Mouse (Mus musculus): ENCODE data around the gene Gabra6. TPM values are rescaled to one million over a fixed set of nuclear protein-coding genes. Genes with fewer than 3 reads are reported as not detected.

The Gabra6 gene
- polyA plus RNA-seq, 1 experiment: not detected

DNA sequence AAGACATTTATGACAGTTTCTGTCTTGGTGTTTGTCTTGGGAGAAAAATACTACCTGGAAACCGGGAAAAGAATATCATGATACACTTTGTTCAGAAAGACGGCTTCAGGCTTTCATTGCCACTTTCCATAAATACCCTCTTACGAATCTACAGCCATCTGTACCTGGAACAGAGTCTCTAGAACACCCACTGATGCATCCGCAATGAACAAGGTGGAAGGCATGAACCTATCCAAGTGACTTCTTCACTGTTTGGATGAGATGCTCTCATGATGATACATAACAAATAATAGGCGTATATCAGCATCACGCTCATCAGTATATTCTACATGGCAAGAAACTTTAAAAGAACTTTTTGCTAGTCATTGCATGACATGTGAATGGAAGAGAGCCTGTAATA is 1.8 kb downstream of the Gabra6 start:
- no peaks in the 10 kb centered on the region for H3K79me2 ChIP-seq (ENCODE audit: control insufficient read depth, insufficient read depth)
- TF ChIP-seq MYOD1 (IDR thresholded peaks at IDR 0.05; ENCODE audit: control insufficient read depth, insufficient read length, low read depth) (no peak), MAX (IDR thresholded peaks at IDR 0.05) (no peak), CTCF (IDR thresholded peaks at IDR 0.05; ENCODE audit: control insufficient read depth, insufficient read depth, insufficient read length) (no peak), FOSL1 (IDR thresholded peaks at IDR 0.05; ENCODE audit: insufficient read depth, low read length, poor library complexity, severe bottlenecking) (no peak), USF1 (IDR thresholded peaks at IDR 0.05; ENCODE audit: low read depth) (no peak), CEBPB (IDR thresholded peaks at IDR 0.05; ENCODE audit: low read depth) (no peak), MYOG (IDR thresholded peaks at IDR 0.05; ENCODE audit: control insufficient read depth, extremely low read depth, insufficient read length) (no peak)
- H3K27me3 ChIP-seq (ENCODE audit: control insufficient read depth, insufficient read depth, insufficient read length): no peaks in the 10 kb centered on the region
- H3ac ChIP-seq (ENCODE audit: control insufficient read depth, insufficient read length, low read depth): no peak overlapping the region
- H3K4me3 ChIP-seq (ENCODE audit: insufficient read depth, poor library complexity, severe bottlenecking): no peak overlapping the region
- no peaks in the 10 kb centered on the region for H3K36me3 ChIP-seq (ENCODE audit: control insufficient read depth, insufficient read depth)
- H3K79me3 ChIP-seq (ENCODE audit: low read depth): no peaks in the 10 kb centered on the region

- Histone ChIP-seq H3ac (ENCODE audit: control insufficient read depth, insufficient read length, low read depth) (no peak overlapping the region), H3K4me3 (ENCODE audit: insufficient read depth, poor library complexity, severe bottlenecking) (no peak overlapping the region), H3K27me3 (ENCODE audit: control insufficient read depth, insufficient read depth, insufficient read length) (no peaks in the 10 kb centered on the region), H3K79me2 (ENCODE audit: control insufficient read depth, insufficient read depth) (no peaks in the 10 kb centered on the region), H3K79me3 (ENCODE audit: low read depth) (no peaks in the 10 kb centered on the region), H3K36me3 (ENCODE audit: control insufficient read depth, insufficient read depth) (no peaks in the 10 kb centered on the region)
- TF ChIP-seq MYOG (IDR thresholded peaks at IDR 0.05; ENCODE audit: control insufficient read depth, extremely low read depth, insufficient read length) (no peak), MAX (IDR thresholded peaks at IDR 0.05) (no peak), CEBPB (IDR thresholded peaks at IDR 0.05; ENCODE audit: low read depth) (no peak), USF1 (IDR thresholded peaks at IDR 0.05; ENCODE audit: low read depth) (no peak), CTCF (IDR thresholded peaks at IDR 0.05; ENCODE audit: control insufficient read depth, insufficient read depth, insufficient read length) (no peak), FOSL1 (IDR thresholded peaks at IDR 0.05; ENCODE audit: insufficient read depth, low read length, poor library complexity, severe bottlenecking) (no peak), MYOD1 (IDR thresholded peaks at IDR 0.05; ENCODE audit: control insufficient read depth, insufficient read length, low read depth) (no peak)
Observed at GRCm38 (mm10) chr11:42317985-42318384, 2.9 kb downstream of the Gabra6 start.

DNA sequence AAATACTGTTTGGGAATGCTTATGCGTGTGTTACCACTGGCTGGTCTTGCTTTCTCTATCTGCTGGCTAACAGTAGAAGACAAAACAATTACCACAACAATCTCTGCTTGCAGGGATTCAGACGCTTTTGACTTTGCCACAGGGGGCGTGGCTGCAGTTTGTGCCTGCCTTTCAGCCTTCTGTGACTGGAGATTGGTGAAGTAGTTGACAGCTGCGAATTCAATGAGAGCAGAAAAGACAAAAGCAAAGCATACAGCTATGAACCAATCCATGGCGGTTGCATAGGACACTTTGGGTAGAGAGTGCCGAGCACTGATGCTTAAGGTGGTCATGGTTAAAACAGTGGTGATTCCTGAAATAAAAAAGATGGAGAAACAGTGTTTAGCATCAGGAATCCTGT is 6.0 kb downstream of the Gabra6 start:
- no peak overlapping the region for H3K4me3 ChIP-seq (ENCODE audit: insufficient read depth, poor library complexity, severe bottlenecking)
- H3K79me2 ChIP-seq (ENCODE audit: control insufficient read depth, insufficient read depth): no peaks in the 10 kb centered on the region
- H3ac ChIP-seq (ENCODE audit: control insufficient read depth, insufficient read length, low read depth): no peak overlapping the region
- H3K36me3 ChIP-seq (ENCODE audit: control insufficient read depth, insufficient read depth): no peaks in the 10 kb centered on the region
- TF ChIP-seq USF1 (IDR thresholded peaks at IDR 0.05; ENCODE audit: low read depth) (no peak), MAX (IDR thresholded peaks at IDR 0.05) (no peak), FOSL1 (IDR thresholded peaks at IDR 0.05; ENCODE audit: insufficient read depth, low read length, poor library complexity, severe bottlenecking) (no peak), MYOG (IDR thresholded peaks at IDR 0.05; ENCODE audit: control insufficient read depth, extremely low read depth, insufficient read length) (no peak), CEBPB (IDR thresholded peaks at IDR 0.05; ENCODE audit: low read depth) (no peak), MYOD1 (IDR thresholded peaks at IDR 0.05; ENCODE audit: control insufficient read depth, insufficient read length, low read depth) (no peak), CTCF (IDR thresholded peaks at IDR 0.05; ENCODE audit: control insufficient read depth, insufficient read depth, insufficient read length) (no peak)
- H3K27me3 ChIP-seq (ENCODE audit: control insufficient read depth, insufficient read depth, insufficient read length): no peaks in the 10 kb centered on the region
- H3K79me3 ChIP-seq (ENCODE audit: low read depth): no peaks in the 10 kb centered on the region

GRCm38 (mm10) chr11:42310892-42311291 is 10.0 kb downstream of the Gabra6 start:
- Histone ChIP-seq H3ac (ENCODE audit: control insufficient read depth, insufficient read length, low read depth) (no peak overlapping the region), H3K27me3 (ENCODE audit: control insufficient read depth, insufficient read depth, insufficient read length) (no peaks in the 10 kb centered on the region), H3K79me2 (ENCODE audit: control insufficient read depth, insufficient read depth) (no peaks in the 10 kb centered on the region), H3K36me3 (ENCODE audit: control insufficient read depth, insufficient read depth) (no peaks in the 10 kb centered on the region), H3K79me3 (ENCODE audit: low read depth) (no peaks in the 10 kb centered on the region), H3K4me3 (ENCODE audit: insufficient read depth, poor library complexity, severe bottlenecking) (no peak overlapping the region)
- TF ChIP-seq MAX (IDR thresholded peaks at IDR 0.05) (no peak), FOSL1 (IDR thresholded peaks at IDR 0.05; ENCODE audit: insufficient read depth, low read length, poor library complexity, severe bottlenecking) (no peak), CEBPB (IDR thresholded peaks at IDR 0.05; ENCODE audit: low read depth) (no peak), USF1 (IDR thresholded peaks at IDR 0.05; ENCODE audit: low read depth) (no peak), MYOG (IDR thresholded peaks at IDR 0.05; ENCODE audit: control insufficient read depth, extremely low read depth, insufficient read length) (no peak), CTCF (IDR thresholded peaks at IDR 0.05; ENCODE audit: control insufficient read depth, insufficient read depth, insufficient read length) (no peak), MYOD1 (IDR thresholded peaks at IDR 0.05; ENCODE audit: control insufficient read depth, insufficient read length, low read depth) (no peak)

DNA sequence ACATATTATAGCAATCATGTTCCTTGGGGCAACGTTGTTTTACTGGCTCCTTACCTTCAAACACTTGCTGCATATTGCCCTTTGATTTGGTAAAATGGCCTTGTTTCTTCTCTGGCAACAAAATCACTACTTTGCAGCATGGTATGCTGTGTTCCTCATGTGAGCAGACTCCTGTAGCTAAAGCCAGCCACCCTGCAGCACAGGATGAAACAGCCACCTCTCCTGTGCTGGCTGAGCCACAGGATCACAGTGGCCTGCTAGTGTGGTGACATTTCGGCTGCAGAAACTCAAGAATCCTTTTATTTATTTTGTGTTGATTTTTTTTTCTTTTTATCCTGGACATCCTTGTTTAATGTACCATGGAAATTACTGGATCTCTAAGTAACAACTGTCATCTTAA is 11.8 kb downstream of the Gabra6 start:
- H3K4me3 ChIP-seq (ENCODE audit: insufficient read depth, poor library complexity, severe bottlenecking): no peak overlapping the region
- no peaks in the 10 kb centered on the region for H3K79me3 ChIP-seq (ENCODE audit: low read depth)
- TF ChIP-seq USF1 (IDR thresholded peaks at IDR 0.05; ENCODE audit: low read depth): no peak
- no peak for TF ChIP-seq CTCF (IDR thresholded peaks at IDR 0.05; ENCODE audit: control insufficient read depth, insufficient read depth, insufficient read length)
- TF ChIP-seq MYOG (IDR thresholded peaks at IDR 0.05; ENCODE audit: control insufficient read depth, extremely low read depth, insufficient read length): no peak
- no peak for TF ChIP-seq FOSL1 (IDR thresholded peaks at IDR 0.05; ENCODE audit: insufficient read depth, low read length, poor library complexity, severe bottlenecking)
- no peak for TF ChIP-seq MYOD1 (IDR thresholded peaks at IDR 0.05; ENCODE audit: control insufficient read depth, insufficient read length, low read depth)
- no peaks in the 10 kb centered on the region for H3K27me3 ChIP-seq (ENCODE audit: control insufficient read depth, insufficient read depth, insufficient read length)
- no peaks in the 10 kb centered on the region for H3K79me2 ChIP-seq (ENCODE audit: control insufficient read depth, insufficient read depth)
- no peaks in the 10 kb centered on the region for H3K36me3 ChIP-seq (ENCODE audit: control insufficient read depth, insufficient read depth)
- no peak overlapping the region for H3ac ChIP-seq (ENCODE audit: control insufficient read depth, insufficient read length, low read depth)

DNA sequence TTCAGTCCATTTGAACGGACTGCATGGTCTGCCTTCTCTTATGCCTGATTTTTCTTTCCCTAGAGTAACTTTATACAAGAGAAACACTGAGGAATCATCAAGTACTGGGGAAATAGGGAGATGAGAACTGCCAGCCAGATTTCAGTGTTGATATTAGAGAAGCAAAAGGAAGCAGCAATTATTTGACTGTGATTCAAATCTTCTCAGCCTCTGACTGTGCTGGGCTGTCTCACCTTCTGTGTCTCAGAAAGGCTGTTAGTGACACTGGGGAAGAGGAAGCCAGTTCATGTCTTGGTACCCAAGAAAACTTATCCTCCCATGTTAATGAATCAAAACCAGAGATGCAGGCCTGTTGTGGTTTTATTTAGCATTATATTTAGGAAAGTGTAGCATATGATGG is 14.8 kb downstream of the Gabra6 start:
- no peak for TF ChIP-seq USF1 (IDR thresholded peaks at IDR 0.05; ENCODE audit: low read depth)
- no peak for TF ChIP-seq MYOG (IDR thresholded peaks at IDR 0.05; ENCODE audit: control insufficient read depth, extremely low read depth, insufficient read length)
- no peak for TF ChIP-seq MYOD1 (IDR thresholded peaks at IDR 0.05; ENCODE audit: control insufficient read depth, insufficient read length, low read depth)
- no peaks in the 10 kb centered on the region for H3K79me2 ChIP-seq (ENCODE audit: control insufficient read depth, insufficient read depth)
- no peak overlapping the region for H3ac ChIP-seq (ENCODE audit: control insufficient read depth, insufficient read length, low read depth)
- no peaks in the 10 kb centered on the region for H3K79me3 ChIP-seq (ENCODE audit: low read depth)
- H3K4me3 ChIP-seq (ENCODE audit: insufficient read depth, poor library complexity, severe bottlenecking): no peak overlapping the region
- no peaks in the 10 kb centered on the region for H3K36me3 ChIP-seq (ENCODE audit: control insufficient read depth, insufficient read depth)
- H3K27me3 ChIP-seq (ENCODE audit: control insufficient read depth, insufficient read depth, insufficient read length): no peaks in the 10 kb centered on the region

Measured in C2C12 (cell line).